In the genomic region with DNA sequence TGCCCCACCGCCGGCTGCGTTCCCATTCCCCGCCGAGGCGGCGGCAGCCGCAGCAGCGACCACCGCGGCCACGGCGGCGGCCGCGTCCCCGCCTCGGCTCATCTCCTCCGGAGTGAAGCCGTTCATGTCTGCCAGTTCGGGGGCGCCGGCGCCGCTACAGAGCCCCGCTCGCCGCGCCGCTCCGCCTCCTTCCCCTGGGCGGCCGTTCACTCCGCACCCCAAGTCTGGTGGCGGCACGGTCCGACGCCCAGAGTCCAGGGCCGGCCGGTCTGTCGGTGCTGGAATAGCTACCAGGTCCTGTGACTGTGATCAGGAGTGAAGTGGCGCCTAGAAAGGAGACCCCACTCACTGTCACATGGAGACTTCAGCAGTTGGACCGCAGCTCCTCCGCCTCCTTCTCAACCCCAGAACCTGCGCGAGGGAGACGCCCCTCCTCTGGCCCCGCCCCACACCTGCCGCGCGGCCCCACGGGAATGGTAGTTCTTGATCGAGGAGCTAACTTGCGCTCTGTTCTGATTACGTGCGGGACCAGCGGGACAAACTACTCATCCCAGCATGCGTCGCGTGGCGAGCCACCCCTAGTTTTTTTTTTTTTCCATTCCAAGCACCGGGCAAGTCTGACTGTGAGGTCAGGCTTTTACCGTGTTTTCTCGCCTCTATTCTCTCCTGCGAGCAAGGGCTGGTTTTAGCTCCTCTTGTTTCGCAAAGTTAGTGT, we compare ENCODE assay signal across 8 mouse cellular contexts. TPM values are rescaled to one million over a fixed set of nuclear protein-coding genes. Genes with fewer than 3 reads are reported as not detected.
DNase-seq lines count a peak whose midpoint lies in the region; ATAC-seq lines count a peak whose summit lies in the region.

A gene (minus strand): TSS at position 420 of the 715 bp plus-strand sequence.

- peak within 1 kb of the TSS; percentile 90 for H3K4me3 ChIP-seq in intestine, embryonic 14.5 days (ENCODE audit: low read depth, low read length)

- no peaks in the 10 kb centered on the region for H3K9me3 ChIP-seq in intestine, embryonic 14.5 days (ENCODE audit: control insufficient read depth, low read length)

- H3K27me3 ChIP-seq in intestine, embryonic 14.5 days (replicated peaks; ENCODE audit: control insufficient read depth, insufficient read depth, low read length), result no peaks in the 10 kb centered on the region

- H3K4me1 ChIP-seq in intestine, embryonic 14.5 days (replicated peaks; ENCODE audit: control insufficient read depth, insufficient read depth, low read length), result peaks cover 9% of the 10 kb centered on the region

- H3K27ac ChIP-seq in intestine, embryonic 14.5 days (ENCODE audit: low read depth), result peak within 1 kb of the TSS; percentile 93

- peak within 1 kb of the TSS; percentile 88 for H3K9ac ChIP-seq in intestine, embryonic 14.5 days (ENCODE audit: low read length)

- under 1% methylated on average over 66 of the region's 66 CpGs for WGBS in intestine, embryonic 14.5 days

- H3K4me2 ChIP-seq in intestine, embryonic 14.5 days (ENCODE audit: low read length), result peak within 1 kb of the TSS; percentile 89

- H3K36me3 ChIP-seq in intestine, embryonic 14.5 days (ENCODE audit: control insufficient read depth, insufficient read depth, low read length), result peaks cover 7% of the 10 kb centered on the region; the same call in 1 of the 2 replicates

- peak; percentile 96 to 97 for DNase-seq in adrenal gland, adult 18-20 months (ENCODE audit: low spot score in 2 of 2)
- peak; percentile 98 for DNase-seq in embryo, embryonic 11 days
- DNase-seq in gastrocnemius, postnatal 25 days, result peak; percentile 99
- DNase-seq in intestine, embryonic 14.5 days (ENCODE audit: low spot score), result peak; percentile 99
- DNase-seq in left cerebral cortex, postnatal 14 days (ENCODE audit: low spot score in 2 of 2), result peak; percentile 97
- peak; percentile 98 for DNase-seq in mesoderm, embryonic 11.5 days (ENCODE audit: low read depth, low spot score)
- peak; percentile 96 to 97 for DNase-seq in right cerebral cortex, postnatal 36 days (ENCODE audit: low spot score in 2 of 2)
- DNase-seq in yolk sac, embryonic 10.5 days (ENCODE audit: low spot score), result peak; percentile 98

- peak; percentile 96 for ATAC-seq in intestine, embryonic 14.5 days (replicated peaks; ENCODE audit: low FRiP score, low TSS enrichment, low read depth)

- intact Hi-C loops in left cerebral cortex, postnatal 14 days (cut with DNase I), result loop anchor here (2.0 to 5.0 kb wide), 4 partner anchors 23 to 55 kb away; a partner anchor contains a TSS

RNA-seq across cellular contexts. Expression of the gene that starts here (rescaled TPM):
- 10 to 100 TPM; 11.9 to 14.4 TPM for total RNA-seq in adrenal gland, adult 18-20 months (2021)
- total RNA-seq in gastrocnemius, postnatal 25 days (2021), result 10 to 100 TPM; 10.2 to 18.5 TPM
- polyA plus RNA-seq in intestine, embryonic 14.5 days (2014; fragmentation: Nextera tagmentation; extraction: Ambion mirVana), result 36.6 and 39.7 TPM in 2 replicates
- 10 to 100 TPM in 1 of 2 experiments, 1 to 10 TPM in 1; 7.3 to 10.5 TPM for total RNA-seq in left cerebral cortex, postnatal 14 days (2021)

Comparison
In these comparisons a context has a peak if more than half of its experiments do, and no peak if none do; other contexts are left out.
1. Peak in every context shown above with its lines: DNase-seq, ATAC-seq, H3K4me3 ChIP-seq and H3K27ac ChIP-seq.